In the genomic region with DNA sequence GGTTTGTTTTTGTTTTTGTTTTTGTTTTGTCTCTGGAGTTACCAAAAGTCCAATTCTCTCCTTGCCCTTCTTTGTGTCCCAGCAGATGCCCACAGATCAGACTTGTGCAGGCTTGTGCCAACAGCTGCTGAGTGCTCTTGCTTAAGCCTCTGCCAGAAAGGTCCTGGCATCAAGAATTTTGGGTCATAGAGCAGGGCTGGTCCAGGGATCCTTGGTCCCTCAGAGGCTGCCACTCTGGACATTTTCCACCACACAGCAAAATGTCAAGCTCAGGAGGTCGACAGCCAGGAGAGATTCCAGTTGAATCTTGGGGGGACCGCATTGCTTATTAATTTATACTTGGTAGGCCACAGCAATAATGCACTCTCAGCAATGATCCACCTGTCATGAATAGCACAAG, we compare ENCODE assay signal across 20 mouse cellular contexts.
DNase-seq lines count a peak whose midpoint lies in the region; ATAC-seq and TF ChIP-seq lines count a peak whose summit lies in the region.
"Had no signal": no experiment of that assay in that cellular context is flagged by ENCODE, and none has a peak within 500 bp of the region (broad histone marks: within the 10 kb centered on the region; RNA-seq: fewer than 3 reads in every experiment).

No protein-coding gene starts in this region.

- H3K4me2 ChIP-seq in heart, embryonic 11.5 days: no peak overlapping the region
- H3K4me2 ChIP-seq: embryonic facial prominence, embryonic 12.5 days; forebrain, embryonic 15.5 days; heart, embryonic 15.5 days; hindbrain, embryonic 14.5 days; intestine, embryonic 15.5 days had no signal

- ATAC-seq in heart, embryonic 11.5 days (replicated peaks; ENCODE audit: insufficient number of reproducible peaks, low FRiP score, low TSS enrichment): no peak
- ATAC-seq: activated CD4-positive, CD25-positive, alpha-beta regulatory T cell, adult 4 months; forebrain, embryonic 15.5 days; intestine, embryonic 15.5 days; Patski had no signal

- DNase-seq in adrenal gland, postnatal 14 days: peak; percentile 56
- DNase-seq in adrenal gland, postnatal 4 days (ENCODE audit: low spot score in 2 of 2): no peak
- peak; percentile 2 for DNase-seq in kidney, adult 2 months
- DNase-seq in kidney, adult 9 months: no peak
- DNase-seq in gastrocnemius, postnatal 10 days: peak; percentile 27
- no peak for DNase-seq in left cerebral cortex, postnatal 10 days (ENCODE audit: extremely low spot score in 1 of 2, low spot score in 2 of 2)
- DNase-seq: cerebellum, adult 11-12 months; heart, adult 11 months; heart, postnatal 14 days; kidney, adult 18-20 months had no signal

- no peak for TF ChIP-seq POLR2A in kidney, adult 2 months (IDR thresholded peaks at IDR 0.05; ENCODE audit: low read depth, low read length)

- H3K36me3 ChIP-seq in kidney, adult 2 months (ENCODE audit: control insufficient read depth, insufficient read depth, low read length): no peaks in the 10 kb centered on the region
- H3K36me3 ChIP-seq in heart, embryonic 11.5 days (ENCODE audit: control insufficient read depth, insufficient read depth, low read length): no peaks in the 10 kb centered on the region
- H3K36me3 ChIP-seq: embryonic facial prominence, embryonic 12.5 days; forebrain, embryonic 15.5 days; heart, embryonic 10.5 days; heart, embryonic 15.5 days; intestine, embryonic 15.5 days had no signal

- H3K4me3 ChIP-seq in kidney, adult 2 months (ENCODE audit: insufficient read depth, low read depth, low read length): no peak overlapping the region
- H3K4me3 ChIP-seq in heart, embryonic 11.5 days (ENCODE audit: low read depth, low read length): no peak overlapping the region
- H3K4me3 ChIP-seq: embryonic facial prominence, embryonic 12.5 days; forebrain, embryonic 15.5 days; heart, embryonic 10.5 days; heart, embryonic 15.5 days; intestine, embryonic 15.5 days had no signal

- no peak overlapping the region for H3K27ac ChIP-seq in kidney, adult 2 months (ENCODE audit: insufficient read depth, low read depth, low read length)
- no peak overlapping the region for H3K27ac ChIP-seq in heart, embryonic 11.5 days (ENCODE audit: low read depth, low read length)
- H3K27ac ChIP-seq: embryonic facial prominence, embryonic 12.5 days; forebrain, embryonic 15.5 days; heart, embryonic 10.5 days; heart, embryonic 15.5 days; hindbrain, embryonic 14.5 days; intestine, embryonic 15.5 days had no signal

- no peak overlapping the region for H3K9ac ChIP-seq in heart, embryonic 11.5 days (ENCODE audit: low read depth, low read length)
- H3K9ac ChIP-seq: embryonic facial prominence, embryonic 12.5 days; forebrain, embryonic 15.5 days; heart, embryonic 15.5 days; hindbrain, embryonic 14.5 days; intestine, embryonic 15.5 days had no signal

- 84% methylated on average over 2 of the region's 2 CpGs for whole genome bisulfite sequencing in kidney, adult 2 months
- WGBS in heart, embryonic 11.5 days (ENCODE audit: insufficient replicate concordance): 75% methylated on average over 2 of the region's 2 CpGs

- no peaks in the 10 kb centered on the region for H3K4me1 ChIP-seq in kidney, adult 2 months (ENCODE audit: control insufficient read depth, insufficient read depth, low read length)
- no peaks in the 10 kb centered on the region for H3K4me1 ChIP-seq in heart, embryonic 11.5 days (ENCODE audit: control insufficient read depth, insufficient read depth, low read length)
- H3K4me1 ChIP-seq: embryonic facial prominence, embryonic 12.5 days; forebrain, embryonic 15.5 days; heart, embryonic 10.5 days; heart, embryonic 15.5 days; intestine, embryonic 15.5 days had no signal

- no peaks in the 10 kb centered on the region for H3K9me3 ChIP-seq in heart, embryonic 11.5 days (replicated peaks; ENCODE audit: control insufficient read depth, low read length)
- H3K9me3 ChIP-seq: embryonic facial prominence, embryonic 12.5 days; forebrain, embryonic 15.5 days; heart, embryonic 10.5 days; heart, embryonic 15.5 days; intestine, embryonic 15.5 days had no signal

- intact Hi-C loops in left cerebral cortex, postnatal 10 days (cut with DNase I): no loop called here

- H3K27me3 ChIP-seq in kidney, adult 2 months (replicated peaks; ENCODE audit: control insufficient read depth, insufficient read depth, low read length): no peaks in the 10 kb centered on the region
- no peaks in the 10 kb centered on the region for H3K27me3 ChIP-seq in heart, embryonic 11.5 days (ENCODE audit: control insufficient read depth, insufficient read depth, low read length)
- H3K27me3 ChIP-seq: CH12.LX; embryonic facial prominence, embryonic 12.5 days; forebrain, embryonic 15.5 days; heart, embryonic 15.5 days; intestine, embryonic 15.5 days; Patski had no signal

- TF ChIP-seq CTCF in kidney, adult 2 months (conservative IDR thresholded peaks at IDR 0.05; ENCODE audit: insufficient read depth, insufficient read length, low read depth, low read length): no peak

Comparison
In these comparisons a context has a peak if more than half of its experiments do, and no peak if none do; other contexts are left out.
1. DNase-seq: peak in adrenal gland, postnatal 14 days (single experiment), kidney, adult 2 months (single experiment) and gastrocnemius, postnatal 10 days (single experiment); none in adrenal gland, postnatal 4 days (0 of 2), kidney, adult 9 months (single experiment) and left cerebral cortex, postnatal 10 days (0 of 2).